Mouse (Mus musculus) erythroblast, embryonic 14.5 days (primary cell): ENCODE measurements around the gene Creg1. TPM values are rescaled to one million over a fixed set of nuclear protein-coding genes. Genes with fewer than 3 reads are reported as not detected.
A peak's percentile ranks its signal among the peaks of the same experiment; 100 is the strongest.
"Not testable (repeated sequence)": the region's sequence is repeated elsewhere in the genome, so short reads cannot be mapped to it uniquely, and the experiment has no call there.

Source experiments
- H3K27me3 ChIP-seq: 2 replicates; pipeline ENCODE4 v1.6.1; 2012; ENCODE audit warnings: inconsistent platforms; ENCODE audit not compliant: control insufficient read depth
- H3K36me3 ChIP-seq: 2 replicates; pipeline ENCODE4 v1.6.1; 2012; ENCODE audit warnings: mild to moderate bottlenecking, inconsistent platforms; ENCODE audit not compliant: control insufficient read depth
- H3K4me1 ChIP-seq: 2 replicates; pipeline ENCODE4 v1.6.1; 2012; ENCODE audit warnings: inconsistent platforms; ENCODE audit not compliant: control insufficient read depth
- H3K4me3 ChIP-seq: replicated peaks from 2 replicates; pipeline ENCODE3; 2012; ENCODE audit warnings: moderate library complexity, mild to moderate bottlenecking, inconsistent platforms
- H3K9me3 ChIP-seq: 2 replicates; pipeline ENCODE4 v1.6.1; 2012; ENCODE audit warnings: low read length, inconsistent platforms, mixed read lengths; ENCODE audit not compliant: control insufficient read depth
- GATA1 ChIP-seq: IDR thresholded peaks from 2 replicates; pipeline ENCODE4 v1.6.1; 2012; ENCODE audit warnings: low read length, inconsistent platforms, mixed read lengths
- TAL1 ChIP-seq: IDR thresholded peaks from 3 replicates; pipeline ENCODE4 v1.6.1; 2012; ENCODE audit warnings: low read length, inconsistent platforms, mixed read lengths
- polyA plus RNA-seq: library from polyadenylated mRNA; stranded (reverse); fragments of >175 nt; gene quantifications from 2 replicates; pipeline ENCODE4 v1.2.3, GENCODE M21; 2012

The Creg1 gene
- polyA plus RNA-seq, 1 experiment = 54.6 TPM

DNA sequence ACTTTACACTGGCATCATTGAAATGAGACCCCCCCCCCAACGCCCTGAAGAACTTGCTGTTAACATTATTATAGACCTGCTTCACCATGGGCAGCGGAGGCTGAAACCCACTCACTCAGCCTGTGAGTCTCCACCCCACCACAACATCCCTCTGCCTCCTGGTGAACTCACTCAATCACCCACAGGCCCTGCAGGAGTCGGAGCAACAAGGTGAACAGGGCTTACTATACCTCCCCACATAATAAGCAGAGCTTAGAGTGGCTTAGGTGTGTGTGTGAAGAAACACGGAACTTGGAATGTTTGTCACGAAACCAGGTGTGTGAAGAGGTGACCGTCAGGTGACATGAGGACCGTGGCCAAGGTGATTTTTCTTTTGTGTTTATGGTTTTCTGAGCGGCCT, 21.6 kb upstream of the Creg1 start:
- no peak overlapping the region for H3K4me3 ChIP-seq
- TF ChIP-seq GATA1 (no peak), TAL1 (no peak)
- peaks cover 3% of the 10 kb centered on the region for H3K27me3 ChIP-seq
- H3K9me3 ChIP-seq = no peaks in the 10 kb centered on the region
- no peaks in the 10 kb centered on the region for H3K36me3 ChIP-seq
- H3K4me1 ChIP-seq = no peaks in the 10 kb centered on the region

- Histone ChIP-seq H3K4me3 (no peak overlapping the region), H3K4me1 (peaks cover 2% of the 10 kb centered on the region; the same call in 1 of the 2 replicates), H3K36me3 (no peaks in the 10 kb centered on the region), H3K27me3 (peaks cover 9% of the 10 kb centered on the region), H3K9me3 (no peaks in the 10 kb centered on the region)
- TF ChIP-seq GATA1 = no peak
- TF ChIP-seq TAL1 = no peak
Measured at GRCm38 (mm10) chr1:165748053-165748452, 15.5 kb upstream of the Creg1 start.

DNA sequence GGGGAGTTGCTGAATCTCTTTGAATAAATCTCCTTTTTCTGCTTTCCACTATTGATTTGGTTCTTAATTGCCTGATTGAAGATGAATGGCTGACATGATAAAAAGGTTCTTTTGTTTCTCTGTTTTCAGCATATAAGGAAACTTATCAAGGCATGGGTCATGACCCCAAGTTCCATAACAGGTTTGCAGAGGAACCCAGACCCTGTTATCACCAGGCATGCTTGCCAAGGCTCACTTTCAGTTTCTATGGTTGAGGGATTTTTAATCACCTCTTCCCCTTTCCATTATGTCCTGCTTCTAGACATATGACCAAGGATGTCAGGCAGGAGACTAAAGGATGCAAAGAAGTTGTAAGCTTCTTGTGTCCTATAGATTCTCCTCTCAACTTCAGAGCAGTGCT, 12.4 kb upstream of the Creg1 start:
- TF ChIP-seq GATA1 (no peak), TAL1 (no peak)
- Histone ChIP-seq H3K27me3 (peaks cover 12% of the 10 kb centered on the region), H3K36me3 (no peaks in the 10 kb centered on the region), H3K4me1 (peaks cover 2% of the 10 kb centered on the region; the same call in 1 of the 2 replicates), H3K9me3 (no peaks in the 10 kb centered on the region), H3K4me3 (no peak overlapping the region)

GRCm38 (mm10) chr1:165751838-165752237, 11.7 kb upstream of the Creg1 start:
- TF ChIP-seq GATA1 (no peak), TAL1 (no peak)
- Histone ChIP-seq H3K4me3 (no peak overlapping the region), H3K4me1 (peaks cover 2% of the 10 kb centered on the region; the same call in 1 of the 2 replicates), H3K36me3 (no peaks in the 10 kb centered on the region), H3K9me3 (no peaks in the 10 kb centered on the region), H3K27me3 (peaks cover 11% of the 10 kb centered on the region)

GRCm38 (mm10) chr1:165754205-165754604, 9.3 kb upstream of the Creg1 start:
- no peak overlapping the region for H3K4me3 ChIP-seq
- H3K4me1 ChIP-seq = peaks cover 2% of the 10 kb centered on the region; the same call in 1 of the 2 replicates
- H3K36me3 ChIP-seq = no peaks in the 10 kb centered on the region; the same call in 1 of the 2 replicates
- peaks cover 5% of the 10 kb centered on the region for H3K9me3 ChIP-seq
- peaks cover 11% of the 10 kb centered on the region for H3K27me3 ChIP-seq
- TF ChIP-seq TAL1 (no peak), GATA1 (no peak)

DNA sequence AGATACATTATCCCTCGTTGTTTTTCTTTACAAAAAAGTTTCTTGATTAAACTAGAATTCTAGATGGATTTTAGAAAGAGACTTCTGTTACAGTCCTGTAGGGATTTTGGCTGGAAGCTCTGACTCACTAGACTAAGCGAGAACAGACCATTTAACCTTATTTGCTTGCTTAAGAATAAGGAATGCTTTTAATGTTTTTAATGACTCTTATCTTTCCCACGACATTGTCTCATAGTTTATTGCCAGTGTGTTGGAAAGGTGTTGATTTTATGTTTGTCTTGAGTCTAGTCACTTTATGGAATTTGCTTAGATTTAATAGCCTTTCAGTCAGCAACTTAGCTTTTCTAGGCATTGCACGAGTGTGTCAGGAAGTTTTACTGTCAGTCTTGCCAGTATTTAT, 8.4 kb upstream of the Creg1 start:
- TF ChIP-seq GATA1 (no peak), TAL1 (no peak)
- Histone ChIP-seq H3K4me3 (no peak overlapping the region), H3K4me1 (peaks cover 2% of the 10 kb centered on the region; the same call in 1 of the 2 replicates), H3K27me3 (peaks cover 13% of the 10 kb centered on the region), H3K36me3 (no peaks in the 10 kb centered on the region; the same call in 1 of the 2 replicates), H3K9me3 (peaks cover 11% of the 10 kb centered on the region)

GRCm38 (mm10) chr1:165761522-165762305, 1.8 kb upstream of the Creg1 start:
- H3K4me3 ChIP-seq = no peak overlapping the region
- peaks cover 37% of the 10 kb centered on the region for H3K4me1 ChIP-seq
- H3K27me3 ChIP-seq = peaks cover 9% of the 10 kb centered on the region; the same call in 1 of the 2 replicates
- TF ChIP-seq GATA1 (no peak), TAL1 (no peak)
- H3K36me3 ChIP-seq = peaks cover 26% of the 10 kb centered on the region
- peaks cover 11% of the 10 kb centered on the region for H3K9me3 ChIP-seq

- Histone ChIP-seq H3K36me3 (peaks cover 34% of the 10 kb centered on the region), H3K9me3 (peaks cover 11% of the 10 kb centered on the region), H3K4me1 (peaks cover 45% of the 10 kb centered on the region)
- not testable (repeated sequence) for H3K4me3 ChIP-seq, H3K27me3 ChIP-seq
Measured at GRCm38 (mm10) chr1:165762498-165762897, 1.0 kb upstream of the Creg1 start.

DNA sequence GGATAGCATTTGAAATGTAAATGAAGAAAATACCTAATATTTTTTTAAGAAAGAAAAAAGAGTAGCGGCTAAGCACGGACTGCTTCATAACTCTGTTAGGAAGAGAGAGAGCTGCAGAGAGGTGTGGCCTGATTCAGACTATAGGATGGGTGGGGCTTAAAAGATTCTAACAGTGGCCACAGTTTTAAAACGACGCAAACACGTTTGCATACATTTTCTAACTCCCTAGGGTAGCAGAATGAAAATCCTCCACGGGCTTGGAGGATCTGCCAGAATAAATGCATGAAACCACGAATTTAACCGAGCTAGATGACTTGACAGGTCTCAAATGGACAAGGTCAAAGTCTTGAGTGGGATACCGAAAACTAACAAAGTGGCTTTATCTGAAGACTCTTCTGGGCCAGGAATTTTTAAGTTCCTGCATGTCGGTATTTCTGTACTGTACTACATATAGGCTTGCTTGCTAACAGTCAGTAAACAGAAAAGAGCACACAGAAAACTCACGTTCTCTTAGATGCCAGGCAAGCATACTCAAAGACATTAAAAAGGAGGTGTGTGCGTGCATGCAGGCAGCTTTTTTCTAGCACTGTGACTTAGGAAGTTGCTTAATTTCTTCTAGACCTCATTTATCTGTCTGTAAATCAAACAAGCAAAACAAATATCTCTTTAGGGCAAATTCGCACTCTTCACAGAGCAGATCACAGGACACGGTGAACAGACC, 472 bp upstream of the Creg1 start:
- H3K4me3 ChIP-seq = peak overlapping the region; percentile 100
- peaks cover 40% of the 10 kb centered on the region for H3K36me3 ChIP-seq
- H3K4me1 ChIP-seq = peaks cover 51% of the 10 kb centered on the region
- TF ChIP-seq GATA1 (no peak), TAL1 (no peak)
- peaks cover 11% of the 10 kb centered on the region for H3K9me3 ChIP-seq
- peaks cover 6% of the 10 kb centered on the region; the same call in 1 of the 2 replicates for H3K27me3 ChIP-seq
